Mouse (Mus musculus) embryo, embryonic 11.5 days (tissue): ENCODE results near the gene Mlycd.

Source experiments
- DNase-seq: peaks from one replicate; pipeline ENCODE4 v3.0.0-alpha.2; 2012; ENCODE audit warnings: low read depth, low spot score

Gene Mlycd

GRCm38 (mm10) chr8:119459724-119460123 is 65.0 kb downstream of the Mlycd start:
- DNase-seq, result no peak
